Mouse (Mus musculus) cerebellum, adult 2 months (tissue): ENCODE measurements around the gene Tcea3.

Experiments
- CTCF ChIP-seq: fragments of 200-500 bp; IDR thresholded peaks from 2 replicates; pipeline ENCODE4 v1.5.1; 2011; ENCODE audit warnings: low read depth, mild to moderate bottlenecking, control low read depth, low read length, moderate library complexity, borderline replicate concordance; ENCODE audit not compliant: insufficient read depth
- POLR2A ChIP-seq: fragments of 200-500 bp; IDR thresholded peaks from 2 replicates; pipeline ENCODE4 v1.6.1; 2011; ENCODE audit warnings: low read length, control low read depth, borderline replicate concordance; ENCODE audit not compliant: insufficient read depth

- no peak for TF ChIP-seq CTCF
- no peak for TF ChIP-seq POLR2A
Observed at GRCm38 (mm10) chr4:136255919-136256318, 8.4 kb downstream of the Tcea3 start.
